Mouse (Mus musculus): ENCODE measurements around the gene Hoxb9. TPM values are rescaled to one million over a fixed set of nuclear protein-coding genes. Genes with fewer than 3 reads are reported as not detected.

Gene Hoxb9
- polyA plus RNA-seq, 1 experiment from 2014 or later: not detected

DNA sequence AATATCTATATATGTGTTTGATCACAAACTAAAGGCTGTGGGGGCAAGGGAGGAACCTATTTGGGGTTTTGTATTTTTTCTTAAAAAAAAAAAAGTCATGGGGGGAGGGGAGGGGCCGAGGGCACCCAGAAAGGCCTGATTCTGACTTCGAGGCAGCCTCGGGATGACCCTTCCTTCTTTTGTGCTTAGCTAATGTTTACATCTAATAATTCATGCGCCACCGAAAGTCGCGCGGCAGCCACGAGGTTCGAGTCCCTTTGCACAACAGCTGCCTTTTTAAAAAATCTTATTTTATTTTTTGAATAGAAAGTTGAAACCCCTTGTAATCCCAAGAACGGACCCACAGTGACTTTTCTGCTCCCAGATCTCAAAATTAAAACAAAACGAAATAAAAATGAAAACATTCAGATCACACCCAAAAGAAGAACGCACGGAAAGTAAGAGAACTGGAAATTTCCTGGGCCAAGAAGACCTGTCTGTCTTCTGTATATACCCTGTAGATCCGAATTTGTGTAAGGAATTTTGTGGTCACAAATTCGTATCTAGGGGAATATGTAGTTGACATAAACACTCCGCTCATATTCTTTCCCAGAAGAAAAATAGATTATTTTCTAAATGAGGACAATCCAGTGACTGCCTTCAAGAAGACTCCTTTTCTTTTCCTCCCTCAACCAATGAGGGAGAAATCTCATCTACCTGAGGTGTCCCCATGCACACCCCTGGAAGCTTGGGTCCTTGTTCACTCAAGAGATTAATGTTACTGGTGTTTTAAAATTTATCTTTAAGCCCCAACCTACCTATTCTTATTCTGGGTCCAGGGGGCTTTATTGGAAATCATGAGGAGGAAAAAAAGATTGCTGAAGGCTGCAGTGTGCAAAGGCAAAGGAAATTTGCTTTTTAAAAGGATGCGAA is 45.7 kb downstream of the Hoxb9 start:
- peaks cover 100% of the 10 kb centered on the region for H3K27me3 ChIP-seq
- no peaks in the 10 kb centered on the region for H3K36me3 ChIP-seq
- H3K4me3 ChIP-seq (replicated peaks): no peak overlapping the region
- H3K9ac ChIP-seq (replicated peaks): no peak overlapping the region
- WGBS: 7% methylated on average over 18 of the region's 18 CpGs
- no peak overlapping the region for H3K4me2 ChIP-seq (replicated peaks)
- no peak overlapping the region for H3K27ac ChIP-seq
- H3K9me3 ChIP-seq: no peaks in the 10 kb centered on the region
- peaks cover 9% of the 10 kb centered on the region; the same call in 1 of the 2 replicates for H3K4me1 ChIP-seq (replicated peaks)
- ATAC-seq: no peak

- H3K9ac ChIP-seq (replicated peaks): no peak within 1 kb of the TSS
- H3K4me1 ChIP-seq (replicated peaks): peaks cover 9% of the 10 kb centered on the region; the same call in 1 of the 2 replicates
- H3K4me2 ChIP-seq (replicated peaks): peak within 1 kb of the TSS; percentile 44
- ATAC-seq: no peak
- 2% methylated on average over 28 of the region's 28 CpGs for WGBS
- peak within 1 kb of the TSS; percentile 25 for H3K4me3 ChIP-seq (replicated peaks)
- no peak within 1 kb of the TSS for H3K27ac ChIP-seq
- H3K9me3 ChIP-seq: no peaks in the 10 kb centered on the region
- peaks cover 100% of the 10 kb centered on the region for H3K27me3 ChIP-seq
- H3K36me3 ChIP-seq: no peaks in the 10 kb centered on the region
Observed at GRCm38 (mm10) chr11:96317608-96318367, 46.5 kb downstream of the Hoxb9 start, which contains the start of gene Hoxb4. Gene Hoxb4, plus strand, starts transcription at chr11:96318267.

DNA sequence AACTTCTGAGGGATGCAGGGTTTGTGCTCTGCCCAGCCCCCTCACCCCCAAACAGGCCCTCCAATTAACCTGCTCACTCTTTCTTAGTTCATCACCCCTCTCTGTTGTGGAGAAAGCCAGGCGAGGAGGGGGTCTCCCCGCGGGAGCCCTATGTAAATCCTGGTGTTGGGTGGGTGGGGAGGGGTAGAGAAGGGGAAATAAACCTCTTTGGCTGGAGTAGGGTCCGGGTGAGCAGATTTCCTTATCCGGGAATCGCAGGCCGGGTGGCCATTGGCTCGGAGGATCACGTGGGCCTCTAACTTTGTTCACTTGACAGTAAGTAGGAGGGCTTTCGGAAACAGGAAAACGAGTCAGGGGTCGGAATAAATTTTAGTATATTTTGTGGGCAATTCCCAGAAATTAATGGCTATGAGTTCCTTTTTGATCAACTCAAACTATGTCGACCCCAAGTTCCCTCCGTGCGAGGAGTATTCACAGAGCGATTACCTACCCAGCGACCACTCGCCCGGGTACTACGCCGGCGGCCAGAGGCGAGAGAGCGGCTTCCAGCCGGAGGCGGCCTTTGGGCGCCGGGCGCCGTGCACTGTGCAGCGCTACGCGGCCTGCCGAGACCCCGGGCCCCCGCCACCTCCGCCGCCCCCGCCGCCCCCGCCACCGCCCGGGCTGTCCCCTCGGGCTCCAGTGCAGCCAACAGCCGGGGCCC is 47.3 kb downstream of the Hoxb9 start:
- Histone ChIP-seq H3K4me2 (replicated peaks) (peak overlapping the region; percentile 44), H3K27me3 (peaks cover 100% of the 10 kb centered on the region), H3K9me3 (no peaks in the 10 kb centered on the region), H3K9ac (replicated peaks) (no peak overlapping the region), H3K4me3 (replicated peaks) (peak overlapping the region; percentile 25), H3K27ac (no peak overlapping the region), H3K36me3 (no peaks in the 10 kb centered on the region), H3K4me1 (replicated peaks) (peaks cover 9% of the 10 kb centered on the region; the same call in 1 of the 2 replicates)
- under 1% methylated on average over 43 of the region's 45 CpGs for WGBS
- peak; percentile 53; the same call in 1 of the 2 replicates for ATAC-seq

DNA sequence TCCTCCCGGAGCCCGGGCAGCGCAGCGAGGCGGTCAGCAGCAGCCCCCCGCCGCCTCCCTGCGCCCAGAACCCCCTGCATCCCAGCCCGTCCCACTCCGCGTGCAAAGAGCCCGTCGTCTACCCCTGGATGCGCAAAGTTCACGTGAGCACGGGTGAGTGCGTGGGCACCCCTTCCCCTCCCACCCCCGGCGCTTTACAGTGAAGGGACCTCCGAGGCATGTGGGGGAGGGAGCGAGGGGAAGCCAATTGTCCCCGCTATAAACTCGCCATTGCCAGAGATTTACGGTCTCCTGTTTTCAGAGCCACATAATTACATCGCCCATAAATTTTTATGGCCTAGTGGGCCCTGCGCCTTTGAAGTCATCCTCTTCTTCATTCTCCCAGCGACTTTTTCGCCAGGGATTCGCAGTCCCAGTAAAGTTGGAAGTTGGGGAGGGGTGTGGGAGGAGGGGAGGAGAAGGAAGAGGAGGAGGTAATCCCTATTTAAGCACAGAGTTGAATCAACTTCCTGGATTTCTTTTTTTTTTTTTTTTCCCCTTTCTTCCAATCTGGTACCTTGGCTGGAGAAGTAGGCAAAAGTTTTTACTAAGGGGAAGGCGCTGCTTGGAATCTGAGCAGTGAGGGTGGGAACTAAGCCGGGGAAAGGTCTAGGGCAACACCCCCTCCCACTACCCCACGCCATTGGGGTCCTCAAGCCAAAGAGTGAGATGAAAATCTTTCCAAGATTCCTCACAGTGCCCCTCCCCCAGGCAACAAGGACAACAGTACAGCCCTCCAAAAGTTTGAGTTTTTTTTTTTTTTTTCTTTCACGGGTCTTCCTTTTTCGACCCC is 48.0 kb downstream of the Hoxb9 start:
- peaks cover 100% of the 10 kb centered on the region for H3K27me3 ChIP-seq
- no peak for ATAC-seq
- under 1% methylated on average over 30 of the region's 34 CpGs for WGBS

GRCm38 (mm10) chr11:96319910-96320309 is 48.7 kb downstream of the Hoxb9 start:
- Histone ChIP-seq H3K4me2 (replicated peaks) (no peak overlapping the region), H3K4me3 (replicated peaks) (no peak overlapping the region), H3K9me3 (no peaks in the 10 kb centered on the region), H3K27ac (no peak overlapping the region), H3K4me1 (replicated peaks) (peaks cover 9% of the 10 kb centered on the region; the same call in 1 of the 2 replicates), H3K27me3 (peaks cover 100% of the 10 kb centered on the region), H3K36me3 (no peaks in the 10 kb centered on the region), H3K9ac (replicated peaks) (no peak overlapping the region)
- no peak for ATAC-seq
- WGBS: under 1% methylated on average over 29 of the region's 29 CpGs

More for the DNA sequence above, 48.0 kb downstream of the Hoxb9 start:
- Histone ChIP-seq H3K9me3 (no peaks in the 10 kb centered on the region), H3K36me3 (no peaks in the 10 kb centered on the region), H3K4me1 (replicated peaks) (peaks cover 9% of the 10 kb centered on the region; the same call in 1 of the 2 replicates), H3K9ac (replicated peaks) (no peak overlapping the region), H3K4me3 (replicated peaks) (peak overlapping the region; percentile 25), H3K4me2 (replicated peaks) (peak overlapping the region; percentile 44), H3K27ac (no peak overlapping the region)

DNA sequence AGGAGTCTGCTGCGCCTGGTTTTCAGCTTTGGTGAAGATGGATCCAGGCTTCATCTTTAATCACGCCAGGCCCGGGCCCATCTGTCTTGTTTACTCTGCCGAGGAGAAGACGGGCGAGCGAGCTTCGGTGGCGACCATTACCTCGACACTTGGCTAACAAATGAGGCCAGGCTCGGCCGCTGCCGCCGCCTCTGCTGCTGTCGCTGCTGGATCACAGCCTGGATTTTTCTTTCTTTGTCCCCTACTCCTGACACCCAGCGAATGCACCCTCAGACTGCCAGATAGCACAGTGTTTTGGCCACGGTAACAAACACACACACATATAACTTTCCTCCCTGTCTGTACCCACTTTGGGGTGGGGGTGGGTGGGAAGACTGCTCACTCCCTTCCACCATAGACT is 49.4 kb downstream of the Hoxb9 start:
- Histone ChIP-seq H3K27me3 (peaks cover 100% of the 10 kb centered on the region), H3K4me3 (replicated peaks) (no peak overlapping the region), H3K9me3 (no peaks in the 10 kb centered on the region), H3K9ac (replicated peaks) (no peak overlapping the region), H3K36me3 (no peaks in the 10 kb centered on the region), H3K4me1 (replicated peaks) (peaks cover 9% of the 10 kb centered on the region; the same call in 1 of the 2 replicates), H3K4me2 (replicated peaks) (no peak overlapping the region), H3K27ac (no peak overlapping the region)
- ATAC-seq: no peak
- WGBS: 3% methylated on average over 17 of the region's 17 CpGs

GRCm38 (mm10) chr11:96321846-96322245 is 50.6 kb downstream of the Hoxb9 start:
- 9% methylated on average over 5 of the region's 5 CpGs for WGBS
- Histone ChIP-seq H3K9ac (replicated peaks) (no peak overlapping the region), H3K4me3 (replicated peaks) (no peak overlapping the region), H3K4me1 (replicated peaks) (peaks cover 9% of the 10 kb centered on the region; the same call in 1 of the 2 replicates), H3K9me3 (no peaks in the 10 kb centered on the region), H3K36me3 (no peaks in the 10 kb centered on the region), H3K27ac (no peak overlapping the region), H3K4me2 (replicated peaks) (no peak overlapping the region), H3K27me3 (peaks cover 100% of the 10 kb centered on the region)
- ATAC-seq: no peak

DNA sequence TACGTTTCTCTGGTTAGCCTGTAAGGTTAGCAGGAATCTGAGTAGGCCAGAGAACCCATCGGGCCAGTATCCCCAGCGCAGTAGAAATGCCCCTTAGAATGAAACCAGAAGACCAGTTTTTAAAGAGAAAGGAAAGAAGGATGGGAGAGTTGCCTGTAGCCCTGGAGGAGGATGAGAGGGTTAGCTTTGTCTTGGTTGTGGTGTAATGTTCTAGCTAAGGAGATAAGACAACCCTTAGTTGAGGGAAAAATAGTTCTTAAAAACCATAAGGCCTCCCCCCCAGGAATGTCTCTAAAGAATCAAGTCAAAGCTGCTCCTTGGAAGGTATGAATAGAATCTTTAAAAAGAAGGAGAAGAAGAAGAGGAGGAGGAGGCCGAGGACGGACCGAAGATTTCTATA is 51.5 kb downstream of the Hoxb9 start:
- peaks cover 9% of the 10 kb centered on the region; the same call in 1 of the 2 replicates for H3K4me1 ChIP-seq (replicated peaks)
- H3K9ac ChIP-seq (replicated peaks): no peak overlapping the region
- ATAC-seq: no peak
- no peak overlapping the region for H3K4me2 ChIP-seq (replicated peaks)
- H3K27ac ChIP-seq: no peak overlapping the region
- no peak overlapping the region for H3K4me3 ChIP-seq (replicated peaks)
- H3K36me3 ChIP-seq: no peaks in the 10 kb centered on the region
- no peaks in the 10 kb centered on the region for H3K9me3 ChIP-seq
- peaks cover 100% of the 10 kb centered on the region for H3K27me3 ChIP-seq
- WGBS: 4% methylated on average over 6 of the region's 6 CpGs

- H3K4me3 ChIP-seq (replicated peaks): no peak within 1 kb of the TSS
- no peak within 1 kb of the TSS for H3K4me2 ChIP-seq (replicated peaks)
- no peak within 1 kb of the TSS for H3K27ac ChIP-seq
- 3% methylated on average over 10 of the region's 10 CpGs for WGBS
- H3K27me3 ChIP-seq: peaks cover 100% of the 10 kb centered on the region
- H3K9me3 ChIP-seq: no peaks in the 10 kb centered on the region
- H3K9ac ChIP-seq (replicated peaks): no peak within 1 kb of the TSS
- peaks cover 7% of the 10 kb centered on the region; the same call in 1 of the 2 replicates for H3K4me1 ChIP-seq (replicated peaks)
- no peaks in the 10 kb centered on the region for H3K36me3 ChIP-seq
- ATAC-seq: no peak
Observed at GRCm38 (mm10) chr11:96323154-96323553, 51.9 kb downstream of the Hoxb9 start, which contains the start of gene Hoxb3. Gene Hoxb3, plus strand, starts transcription at chr11:96323326.

GRCm38 (mm10) chr11:96324125-96324524 is 52.9 kb downstream of the Hoxb9 start:
- WGBS: 0% methylated on average over 5 of the region's 5 CpGs
- H3K4me2 ChIP-seq (replicated peaks): no peak overlapping the region

DNA sequence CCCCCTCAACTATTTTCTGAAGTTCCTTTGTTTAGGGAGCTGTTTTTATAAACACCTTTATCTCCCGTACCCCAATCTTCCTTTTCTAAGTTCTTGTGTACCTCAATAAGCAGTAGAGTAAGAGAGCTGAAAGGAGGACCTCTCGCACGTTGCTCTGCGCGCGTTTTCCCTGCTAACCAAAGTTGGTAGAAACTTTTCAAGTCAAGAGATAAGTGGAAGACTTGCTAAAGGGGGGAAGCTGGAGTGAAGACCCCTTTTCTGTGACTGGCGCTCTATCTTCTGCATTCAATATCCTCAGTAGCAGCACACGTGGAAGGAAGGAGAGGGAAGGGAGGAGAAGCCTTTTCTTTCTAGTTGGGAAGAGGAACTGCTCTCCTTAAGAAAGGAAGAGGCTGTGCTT is 53.7 kb downstream of the Hoxb9 start:
- Histone ChIP-seq H3K36me3 (no peaks in the 10 kb centered on the region), H3K4me3 (replicated peaks) (no peak overlapping the region), H3K27ac (no peak overlapping the region), H3K4me1 (replicated peaks) (no peaks in the 10 kb centered on the region), H3K27me3 (peaks cover 100% of the 10 kb centered on the region), H3K9ac (replicated peaks) (no peak overlapping the region), H3K9me3 (no peaks in the 10 kb centered on the region), H3K4me2 (replicated peaks) (no peak overlapping the region)
- 2% methylated on average over 8 of the region's 8 CpGs for WGBS
- ATAC-seq: no peak

More at GRCm38 (mm10) chr11:96324125-96324524, 52.9 kb downstream of the Hoxb9 start:
- H3K4me3 ChIP-seq (replicated peaks): no peak overlapping the region
- no peaks in the 10 kb centered on the region for H3K36me3 ChIP-seq
- no peaks in the 10 kb centered on the region for H3K4me1 ChIP-seq (replicated peaks)
- H3K27ac ChIP-seq: no peak overlapping the region
- no peak overlapping the region for H3K9ac ChIP-seq (replicated peaks)
- peaks cover 100% of the 10 kb centered on the region for H3K27me3 ChIP-seq
- ATAC-seq: no peak
- no peaks in the 10 kb centered on the region for H3K9me3 ChIP-seq

Data from midbrain, embryonic 13.5 days (tissue).